Mouse (Mus musculus): ENCODE results near the gene Mymx.

The Mymx gene

DNA sequence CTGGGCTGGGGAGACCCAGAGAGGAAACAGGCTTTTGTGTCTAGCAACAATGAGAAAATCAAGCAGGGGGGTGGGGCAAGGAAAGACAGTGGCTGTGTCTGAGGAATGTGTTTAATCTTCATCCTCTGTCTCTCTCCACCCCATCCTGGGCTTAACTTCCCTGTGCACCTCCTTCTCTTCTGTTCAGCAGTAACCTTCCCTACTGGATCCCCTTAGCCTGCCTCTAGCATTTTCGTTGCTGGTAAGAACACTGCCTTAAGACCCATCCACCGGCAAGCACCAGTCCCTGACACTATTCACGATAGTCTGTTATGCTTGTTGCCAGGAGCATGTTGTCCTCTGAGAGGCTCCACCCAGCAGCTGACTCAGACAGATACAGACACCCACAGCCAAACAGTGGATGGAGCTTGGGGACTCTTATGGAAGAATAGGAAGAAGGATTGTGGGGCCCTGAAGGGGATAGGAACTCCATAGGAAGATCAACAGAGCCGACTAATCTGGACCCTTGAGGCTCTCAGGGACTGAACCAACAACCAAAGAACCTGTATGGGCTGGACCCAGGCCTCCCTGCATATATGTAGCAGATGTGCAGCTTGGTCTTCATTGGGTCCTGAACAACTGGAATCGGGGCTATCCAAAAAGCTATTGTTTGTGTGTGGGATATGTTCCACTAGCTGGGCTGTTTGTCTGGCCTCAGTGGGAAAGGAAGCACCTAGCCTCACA is 8.4 kb upstream of the Mymx start:
- DNase-seq: no peak

- DNase-seq: no peak
Observed at GRCm38 (mm10) chr17:45608396-45608795, 6.5 kb upstream of the Mymx start.

- DNase-seq: no peak
Observed at GRCm38 (mm10) chr17:45606992-45607879, 5.3 kb upstream of the Mymx start.

GRCm38 (mm10) chr17:45602984-45603383 is 1.1 kb upstream of the Mymx start:
- DNase-seq: no peak

- no peak for DNase-seq
Observed at GRCm38 (mm10) chr17:45601325-45601724, 577 bp downstream of the Mymx start.

- peak in 1 of 2 experiments; percentile 12 for DNase-seq
Observed at GRCm38 (mm10) chr17:45600267-45600666, 1.6 kb downstream of the Mymx start.

GRCm38 (mm10) chr17:45599446-45600242 is 2.3 kb downstream of the Mymx start, which contains the start of gene Slc29a1:
Slc29a1 (minus strand) TSS chr17:45599606.
- DNase-seq: peak; percentile 80 to 84

DNA sequence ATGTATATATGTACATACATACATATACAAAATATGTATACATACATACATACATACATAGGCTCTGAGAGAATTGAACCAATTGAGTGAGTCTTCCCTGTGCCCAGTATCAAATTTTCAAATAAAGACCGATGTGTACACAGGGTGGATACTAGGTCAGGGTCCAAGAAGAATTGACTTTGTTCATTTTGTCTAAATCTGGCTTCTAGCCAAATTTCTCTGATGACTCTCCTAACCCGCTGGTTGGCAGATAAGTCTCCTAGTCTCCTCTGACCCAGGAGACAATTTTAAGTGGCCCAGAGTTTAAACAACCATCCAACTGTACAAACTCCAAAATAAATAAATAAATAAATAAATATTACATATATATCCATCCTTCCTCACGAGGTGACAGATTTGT is 3.0 kb downstream of the Mymx start:
- DNase-seq: peak in 1 of 2 experiments; percentile 43

- peak in 1 of 2 experiments; percentile 53 for DNase-seq
Observed at GRCm38 (mm10) chr17:45598376-45598775, 3.5 kb downstream of the Mymx start.

- peak; percentile 84 to 88 for DNase-seq
Observed at GRCm38 (mm10) chr17:45597787-45598186, 4.1 kb downstream of the Mymx start.

DNA sequence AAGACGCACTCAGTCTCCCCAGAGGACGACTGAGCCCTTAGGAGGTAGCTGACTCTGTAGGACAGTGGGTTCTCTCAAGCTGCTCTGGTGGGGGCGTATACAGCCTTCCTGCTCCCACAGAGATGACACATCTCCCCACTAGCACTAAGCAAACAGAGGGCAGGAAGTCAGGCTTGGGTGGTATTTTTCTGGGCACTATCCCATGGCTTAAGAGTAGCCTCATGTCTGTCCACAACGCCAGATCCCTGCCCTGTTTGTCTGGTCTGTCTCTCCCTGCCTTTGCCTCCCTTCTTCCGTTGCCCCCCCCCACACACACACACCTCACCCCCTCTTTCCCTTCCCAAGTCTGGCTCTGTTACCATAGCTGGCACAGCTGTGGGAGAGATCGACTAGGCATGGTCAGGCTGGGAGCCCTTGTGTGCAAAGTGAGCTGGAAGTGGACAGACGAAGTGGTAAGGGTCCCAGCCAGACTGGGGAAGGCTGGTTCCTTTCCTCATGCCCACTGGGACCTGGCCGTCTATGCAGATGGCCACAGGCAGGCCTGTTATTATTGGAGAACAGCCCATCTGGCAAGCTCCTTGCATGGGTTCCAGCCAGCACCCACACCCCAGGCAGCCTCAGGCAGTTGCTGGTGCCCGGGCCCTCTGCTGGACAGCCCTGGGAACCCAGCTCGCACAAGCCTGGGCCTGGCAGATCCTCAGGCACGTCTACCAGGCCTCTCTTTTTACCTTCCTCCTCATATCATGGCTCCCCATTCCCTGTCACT is 5.1 kb downstream of the Mymx start:
- DNase-seq: peak; percentile 91 to 94

DNA sequence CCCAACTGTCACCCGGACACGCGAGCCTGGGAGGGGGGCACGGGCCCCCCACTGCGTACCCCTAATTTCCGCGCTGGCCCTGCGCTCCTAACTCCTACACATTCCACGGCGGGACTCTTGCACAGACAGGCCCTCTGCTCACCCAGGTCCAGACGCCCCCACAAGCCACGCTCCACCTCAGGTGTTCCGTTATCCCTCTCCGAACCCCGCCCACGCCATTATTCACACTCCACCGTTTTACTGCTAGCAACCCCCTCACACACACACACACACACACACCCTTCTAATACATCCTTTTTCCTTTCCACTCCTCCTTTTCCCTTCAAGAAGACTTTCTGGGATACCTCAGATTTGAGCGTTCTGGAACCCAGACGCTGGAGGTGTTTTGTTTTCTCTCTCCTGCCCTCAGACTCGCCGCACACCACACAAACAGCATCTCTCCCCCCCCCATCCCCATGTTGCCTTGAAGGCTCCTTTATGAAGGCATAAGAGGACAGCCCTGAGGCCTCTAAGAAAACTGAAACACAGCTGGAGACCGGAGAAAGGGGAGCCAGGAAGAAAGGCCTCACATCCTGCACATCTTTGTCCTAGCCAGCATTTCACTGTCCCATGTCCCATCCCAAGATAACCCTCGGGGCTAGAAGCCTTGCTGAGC is 6.0 kb downstream of the Mymx start:
- peak in 1 of 2 experiments; percentile 80 for DNase-seq

DNA sequence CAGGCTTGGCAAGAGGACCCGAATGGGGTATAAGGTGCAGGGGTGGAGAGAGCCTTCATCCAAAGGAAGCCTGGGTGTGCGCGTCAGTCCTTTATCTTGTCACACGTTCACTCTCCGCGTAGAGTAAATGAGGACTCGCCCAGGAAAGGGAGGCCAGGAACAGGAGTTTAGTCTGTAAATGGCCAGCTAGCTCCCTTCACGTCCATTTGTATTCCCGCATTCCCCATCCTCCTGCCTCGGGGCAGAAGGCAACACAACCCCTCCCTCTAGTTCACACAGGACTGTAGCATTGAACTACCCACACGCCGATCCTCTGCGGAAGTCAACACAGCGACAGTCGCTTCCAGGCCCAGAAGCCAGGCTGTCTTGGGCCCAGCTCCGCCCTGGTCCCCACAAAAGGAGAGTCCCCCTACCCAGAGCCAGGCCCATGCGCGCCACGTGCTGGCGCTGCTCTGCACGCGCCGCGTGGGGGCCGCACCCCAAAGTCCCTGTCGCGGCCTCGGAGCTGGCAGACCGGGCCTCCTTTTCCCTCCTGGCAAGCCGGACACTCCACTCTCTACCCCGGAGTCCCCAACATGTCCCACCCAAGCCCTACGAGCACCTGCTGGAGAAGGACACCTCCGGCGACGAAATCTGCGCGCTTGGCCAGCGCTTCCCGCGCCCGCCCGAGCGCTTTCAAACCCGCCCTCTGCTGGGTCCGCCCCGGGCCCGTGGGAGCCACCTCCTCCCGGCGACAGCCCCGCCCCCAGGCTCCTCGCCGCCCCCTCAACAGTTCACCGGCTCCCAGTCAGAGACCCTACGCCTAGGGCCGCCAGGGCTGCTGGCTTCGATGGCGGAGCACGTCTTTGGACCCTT is 6.8 kb downstream of the Mymx start:
- DNase-seq: peak; percentile 89 to 94

DNA sequence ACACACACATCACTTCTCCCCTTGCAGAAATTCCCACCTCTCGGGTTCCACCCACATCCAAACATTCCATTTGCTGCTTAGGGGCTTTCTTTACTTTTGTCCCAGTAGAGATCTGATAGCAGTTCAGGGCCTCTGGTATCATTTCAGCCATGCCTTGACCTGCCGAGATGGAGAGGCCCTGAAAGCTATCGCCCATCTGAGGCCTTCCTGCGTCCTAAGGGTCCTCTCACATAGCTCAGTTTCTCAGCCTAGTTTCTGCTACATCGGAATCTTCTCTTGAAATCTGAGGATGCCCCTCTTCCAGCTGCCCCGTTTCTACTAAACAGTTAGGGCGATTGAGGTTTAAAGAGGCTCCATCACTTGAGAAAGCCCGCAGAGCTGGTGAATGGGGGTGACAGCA is 7.7 kb downstream of the Mymx start:
- peak in 1 of 2 experiments; percentile 34 for DNase-seq

- peak; percentile 65 to 66 for DNase-seq
Observed at GRCm38 (mm10) chr17:45593479-45593878, 8.4 kb downstream of the Mymx start.

GRCm38 (mm10) chr17:45592606-45593431 is 9.1 kb downstream of the Mymx start:
- DNase-seq: peak; percentile 64 to 67

DNA sequence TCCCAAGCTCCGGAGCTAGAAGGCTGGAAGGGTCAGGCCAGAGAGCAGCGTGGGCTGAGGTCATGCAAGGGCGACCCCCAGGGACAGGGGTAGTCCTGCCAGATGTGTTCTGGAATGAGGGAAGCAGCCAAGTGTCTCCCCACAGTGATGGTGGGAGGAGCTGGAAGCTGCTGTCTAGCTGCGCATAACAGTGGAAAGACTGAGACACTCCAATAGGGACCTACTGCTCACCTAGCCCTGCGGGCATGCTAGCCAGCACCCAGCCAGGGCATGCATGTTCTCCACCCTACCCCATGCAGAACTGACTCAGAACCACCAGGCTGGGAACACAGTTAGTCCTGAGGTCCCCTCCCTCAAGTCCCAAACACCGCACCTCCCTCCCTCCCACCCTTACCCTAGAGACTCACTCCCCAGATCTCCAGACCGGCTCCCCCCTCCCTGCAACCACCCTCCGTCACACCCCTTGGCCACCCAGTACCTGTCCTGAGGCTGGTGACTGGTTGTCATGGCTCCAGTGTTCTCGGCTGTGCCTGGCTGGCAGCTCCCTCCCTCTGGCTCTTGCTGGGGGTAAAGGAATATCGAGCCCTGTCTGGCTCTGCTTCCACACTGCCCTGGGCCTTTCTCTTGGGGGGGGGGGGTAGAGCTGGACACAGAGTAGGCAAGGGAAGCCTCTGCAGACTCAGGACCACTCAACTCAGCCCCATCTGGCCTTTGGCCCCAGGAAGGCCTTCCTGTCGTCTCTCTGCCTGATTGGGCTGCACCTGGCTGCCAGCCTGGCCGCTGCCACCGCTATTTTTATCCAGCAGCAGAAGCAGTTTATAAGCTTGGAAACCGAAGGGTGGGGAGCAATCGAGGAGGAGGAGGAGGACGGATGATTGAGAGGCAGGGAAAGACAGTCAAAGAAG is 9.9 kb downstream of the Mymx start:
- peak; percentile 75 to 77 for DNase-seq

DNA sequence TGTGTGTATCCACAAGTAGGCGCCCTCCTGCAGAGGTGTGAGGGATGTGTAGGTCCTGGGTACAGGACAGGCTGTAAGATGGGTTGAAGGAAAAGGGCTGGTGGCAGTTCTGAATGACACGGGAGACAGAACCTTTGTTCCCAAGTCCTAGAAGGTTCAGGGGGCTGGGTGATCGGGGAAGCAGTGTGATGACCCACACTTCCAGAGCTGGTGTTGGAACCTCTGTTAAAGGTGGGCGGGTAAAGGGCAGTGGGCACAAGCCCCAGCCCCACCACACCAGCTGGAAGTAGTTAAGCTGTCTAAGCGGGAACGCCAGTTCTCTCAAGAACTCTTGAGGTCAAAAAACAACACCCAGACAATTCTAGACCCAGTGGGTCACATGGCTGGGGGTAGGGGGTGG is 11.5 kb downstream of the Mymx start:
- peak; percentile 15 to 19 for DNase-seq
